Comparison of ENCODE assay signal across 16 mouse cellular contexts in the genomic region with DNA sequence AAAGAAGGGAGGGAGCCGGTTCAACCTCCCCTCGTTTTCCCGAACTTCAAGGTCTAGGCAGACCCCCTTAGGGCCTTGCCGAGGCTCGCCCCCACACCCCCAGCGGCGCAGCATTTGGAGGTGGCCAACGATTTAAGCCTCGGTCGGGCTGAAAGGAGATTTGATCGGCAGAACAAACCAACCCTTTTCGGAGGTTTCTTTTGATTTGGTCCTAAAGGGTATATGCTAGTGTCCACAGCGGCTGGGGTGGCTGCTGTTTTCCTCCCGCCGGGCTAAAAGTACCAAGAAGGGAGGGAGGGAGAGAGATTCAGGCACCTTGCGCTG. TPM values are rescaled to one million over a fixed set of nuclear protein-coding genes. Genes with fewer than 3 reads are reported as not detected.
DNase-seq lines count a peak whose midpoint lies in the region; ATAC-seq and TF ChIP-seq lines count a peak whose summit lies in the region.
"Had no signal": no experiment of that assay in that cellular context is flagged by ENCODE, and none has a peak within 500 bp of the region (broad histone marks: within the 10 kb centered on the region; RNA-seq: fewer than 3 reads in every experiment).

No protein-coding gene starts in this region.

- peak overlapping the region; percentile 90 for H3K4me2 ChIP-seq in kidney, postnatal 0 days (ENCODE audit: low read length)
- H3K4me2 ChIP-seq in myocyte (ENCODE audit: low read depth), result peak overlapping the region; percentile 90
- H3K4me2 ChIP-seq: midbrain, embryonic 11.5 days had no signal

- TF ChIP-seq EP300 in ES-Bruce4 (IDR thresholded peaks at IDR 0.05; ENCODE audit: insufficient read depth, low read depth, low read length), result no peak

- no peaks in the 10 kb centered on the region for H3K36me3 ChIP-seq in kidney, postnatal 0 days (ENCODE audit: insufficient read depth, low read length)
- H3K36me3 ChIP-seq in ES-Bruce4 (ENCODE audit: control insufficient read depth, insufficient read depth, low read length, poor library complexity, severe bottlenecking), result no peaks in the 10 kb centered on the region
- no peaks in the 10 kb centered on the region for H3K36me3 ChIP-seq in myocyte (ENCODE audit: control insufficient read depth, insufficient read depth)
- H3K36me3 ChIP-seq: hindbrain, embryonic 10.5 days had no signal

- H3K27ac ChIP-seq in kidney, postnatal 0 days, result peak overlapping the region; percentile 78; the same call in 1 of the 2 replicates
- no peak overlapping the region for H3K27ac ChIP-seq in ES-Bruce4 (ENCODE audit: insufficient read depth, low read length)
- H3K27ac ChIP-seq in bone marrow macrophage, adult 2 months (ENCODE audit: insufficient read depth, low read depth, low read length), result no peak overlapping the region
- H3K27ac ChIP-seq: hindbrain, embryonic 10.5 days had no signal

- TF ChIP-seq POLR2A in ES-Bruce4 (IDR thresholded peaks at IDR 0.05; ENCODE audit: insufficient read depth, low read length) (no peak), myocyte (IDR thresholded peaks at IDR 0.05; ENCODE audit: insufficient read length, low read depth) (no peak)
- TF ChIP-seq POLR2A in bone marrow macrophage, adult 2 months (IDR thresholded peaks at IDR 0.05; ENCODE audit: borderline replicate concordance, low read depth, low read length), result no peak

- peaks cover 36% of the 10 kb centered on the region for H3K79me2 ChIP-seq in myocyte (ENCODE audit: control insufficient read depth, insufficient read depth)

- TF ChIP-seq CTCF in kidney, postnatal 0 days (IDR thresholded peaks at IDR 0.05; ENCODE audit: low read depth), result no peak
- TF ChIP-seq CTCF in ES-Bruce4 (IDR thresholded peaks at IDR 0.05; ENCODE audit: low read depth, low read length), result no peak
- TF ChIP-seq CTCF in bone marrow macrophage, adult 2 months (IDR thresholded peaks at IDR 0.05; ENCODE audit: low read depth, low read length), result 0 out of 2 replicates have a peak, but pooled peaks have one; percentile 8

- H3K4me1 ChIP-seq in kidney, postnatal 0 days (replicated peaks; ENCODE audit: insufficient read depth, low read length), result peaks cover 22% of the 10 kb centered on the region
- H3K4me1 ChIP-seq in ES-Bruce4 (ENCODE audit: control insufficient read depth, insufficient read depth, low read length), result no peaks in the 10 kb centered on the region
- H3K4me1 ChIP-seq in bone marrow macrophage, adult 2 months (ENCODE audit: control insufficient read depth, insufficient read depth, low read length), result no peaks in the 10 kb centered on the region

- 14% methylated on average over 16 of the region's 16 CpGs for WGBS in kidney, postnatal 0 days

- H3K4me3 ChIP-seq in kidney, postnatal 0 days (replicated peaks; ENCODE audit: low read depth, low read length), result peak overlapping the region; percentile 72
- H3K4me3 ChIP-seq in ES-Bruce4 (ENCODE audit: low read depth, low read length), result 0 out of 2 replicates have a peak overlapping the region, but pooled peaks have one; percentile 8
- peak overlapping the region; percentile 17; the same call in 1 of the 2 replicates for H3K4me3 ChIP-seq in bone marrow macrophage, adult 2 months (ENCODE audit: insufficient read depth, low read length)
- H3K4me3 ChIP-seq in myocyte, result peak overlapping the region; percentile 90
- H3K4me3 ChIP-seq: hindbrain, embryonic 10.5 days had no signal

- H3K9ac ChIP-seq in kidney, postnatal 0 days (ENCODE audit: low read depth, low read length), result peak overlapping the region; percentile 52; the same call in 1 of the 2 replicates
- H3K9ac ChIP-seq in ES-Bruce4 (ENCODE audit: low read depth, poor library complexity, severe bottlenecking), result no peak overlapping the region

- no peak for ATAC-seq in kidney, postnatal 0 days (replicated peaks; ENCODE audit: low FRiP score, low read depth)

- H3ac ChIP-seq in myocyte (ENCODE audit: control insufficient read depth, insufficient read length), result peak overlapping the region; percentile 27

- H3K27me3 ChIP-seq in kidney, postnatal 0 days (ENCODE audit: insufficient read depth, low read length), result peaks cover 25% of the 10 kb centered on the region
- H3K27me3 ChIP-seq in ES-Bruce4 (ENCODE audit: control insufficient read depth, insufficient read depth, low read length, poor library complexity, severe bottlenecking) (peaks cover 68% of the 10 kb centered on the region), myocyte (ENCODE audit: control insufficient read depth, insufficient read depth, insufficient read length) (no peaks in the 10 kb centered on the region)

- DNase-seq in kidney, postnatal 0 days (ENCODE audit: low spot score), result no peak
- DNase-seq in kidney, adult 11 months, result no peak
- DNase-seq in left cerebral cortex, adult 18-20 months (ENCODE audit: low spot score in 2 of 2), result no peak
- DNase-seq in thymus, postnatal 4 days, result no peak
- DNase-seq: adrenal gland, postnatal 10 days; cerebellum, postnatal 25 days; layer of hippocampus, adult 9-11 months; lung, adult 2 months had no signal

- no peaks in the 10 kb centered on the region for H3K9me3 ChIP-seq in kidney, postnatal 0 days (replicated peaks; ENCODE audit: low read length)
- no peaks in the 10 kb centered on the region for H3K9me3 ChIP-seq in ES-Bruce4 (replicated peaks; ENCODE audit: control insufficient read depth, insufficient read depth, low read length, poor library complexity, severe bottlenecking)
- H3K9me3 ChIP-seq: hindbrain, embryonic 10.5 days had no signal

TF ChIP-seq in myocyte, 11 proteins besides CTCF, POLR2A, EP300 and RAD21:
- no peak for TF ChIP-seq SRF (IDR thresholded peaks at IDR 0.05; ENCODE audit: control insufficient read depth, insufficient read length, low read depth)
- no peak for TF ChIP-seq MAX (IDR thresholded peaks at IDR 0.05; ENCODE audit: low read depth)
- no peak for TF ChIP-seq MYOG (IDR thresholded peaks at IDR 0.05; ENCODE audit: control insufficient read depth in 1 of 3, insufficient read depth in 1 of 3, insufficient read length in 2 of 3, low read depth in 2 of 3)
- TF ChIP-seq REST (IDR thresholded peaks at IDR 0.05; ENCODE audit: insufficient read depth, insufficient read length), result no peak
- TF ChIP-seq MYOD1 (IDR thresholded peaks at IDR 0.05; ENCODE audit: control insufficient read depth in 1 of 3, insufficient read length in 2 of 3, low read depth in 2 of 3), result no peak
- TF ChIP-seq POLR2AphosphoS2 (IDR thresholded peaks at IDR 0.05; ENCODE audit: insufficient read length, low read depth), result no peak
- TF ChIP-seq E2F4 (IDR thresholded peaks at IDR 0.05; ENCODE audit: insufficient read depth), result no peak
- no peak for TF ChIP-seq USF1 (IDR thresholded peaks at IDR 0.05; ENCODE audit: low read depth)
- no peak for TF ChIP-seq TCF3 (IDR thresholded peaks at IDR 0.05; ENCODE audit: insufficient read length, low read depth)
- no peak for TF ChIP-seq TCF12 (IDR thresholded peaks at IDR 0.05; ENCODE audit: insufficient read depth, poor library complexity, severe bottlenecking)
- no peak for TF ChIP-seq CEBPB (IDR thresholded peaks at IDR 0.05; ENCODE audit: insufficient read depth, poor library complexity, severe bottlenecking)

RNA-seq across cellular contexts. Expression of gene Hoxa11, which starts 3.8 kb away (rescaled TPM):
- polyA plus RNA-seq in kidney, postnatal 0 days (2015; fragmentation: Nextera tagmentation; extraction: Ambion mirVana), result 24.7 and 27.7 TPM in 2 replicates
- polyA plus RNA-seq in ES-Bruce4 (2011; ENCODE audit: insufficient read depth, insufficient read length, low read depth, missing spikeins) (not detected in 2 replicates), myocyte (2012; fragmentation: generic; extraction: Trizol) (10.9 TPM)
- polyA plus RNA-seq in bone marrow macrophage, adult 2 months (2012; ENCODE audit: insufficient read depth, insufficient read length, missing spikeins), result 0.25 TPM in 1 of 2 replicates, not detected in the other
- total RNA-seq in left cerebral cortex, adult 18-20 months (2021), result not detected
- total RNA-seq: adrenal gland, postnatal 10 days; left cerebral cortex, postnatal 25 days had no signal
- polyA plus RNA-seq: embryonic facial prominence, embryonic 11.5 days; hindbrain, embryonic 10.5 days; lung, adult 2 months; midbrain, embryonic 11.5 days; thymus, postnatal 0 days had no signal

RNA-seq across cellular contexts. Expression of gene Hoxa10, which starts 8.7 kb away (rescaled TPM):
- 175 and 183 TPM in 2 replicates for polyA plus RNA-seq in kidney, postnatal 0 days (2015; fragmentation: Nextera tagmentation; extraction: Ambion mirVana)
- polyA plus RNA-seq in ES-Bruce4 (2011; ENCODE audit: insufficient read depth, insufficient read length, low read depth, missing spikeins), result not detected in 2 replicates
- polyA plus RNA-seq in bone marrow macrophage, adult 2 months (2012; ENCODE audit: insufficient read depth, insufficient read length, missing spikeins), result 0.54 TPM in 1 of 2 replicates, not detected in the other
- polyA plus RNA-seq in myocyte (2012; fragmentation: generic; extraction: Trizol), result 15.8 TPM
- not detected for total RNA-seq in left cerebral cortex, adult 18-20 months (2021)
- total RNA-seq: left cerebral cortex, postnatal 25 days had no signal
- polyA plus RNA-seq: embryonic facial prominence, embryonic 11.5 days; hindbrain, embryonic 10.5 days; lung, adult 2 months; midbrain, embryonic 11.5 days had no signal

RNA-seq across cellular contexts. Expression of gene Hoxa13, which starts 11.3 kb away (rescaled TPM):
- not detected in 2 replicates for polyA plus RNA-seq in kidney, postnatal 0 days (2015; fragmentation: Nextera tagmentation; extraction: Ambion mirVana)
- polyA plus RNA-seq in ES-Bruce4 (2011; ENCODE audit: insufficient read depth, insufficient read length, low read depth, missing spikeins), result 0.25 TPM in 1 of 2 replicates, not detected in the other
- polyA plus RNA-seq in bone marrow macrophage, adult 2 months (2012; ENCODE audit: insufficient read depth, insufficient read length, missing spikeins), result not detected in 2 replicates
- polyA plus RNA-seq in myocyte (2012; fragmentation: generic; extraction: Trizol), result 0.72 TPM
- not detected for total RNA-seq in left cerebral cortex, adult 18-20 months (2021)
- total RNA-seq: adrenal gland, postnatal 10 days; left cerebral cortex, postnatal 25 days had no signal
- polyA plus RNA-seq: embryonic facial prominence, embryonic 11.5 days; hindbrain, embryonic 10.5 days; lung, adult 2 months; midbrain, embryonic 11.5 days; thymus, postnatal 0 days had no signal

RNA-seq across cellular contexts. Expression of gene Hoxa9, which starts 18.5 kb away (rescaled TPM):
- 57.3 and 57.8 TPM in 2 replicates for polyA plus RNA-seq in kidney, postnatal 0 days (2015; fragmentation: Nextera tagmentation; extraction: Ambion mirVana)
- polyA plus RNA-seq in ES-Bruce4 (2011; ENCODE audit: insufficient read depth, insufficient read length, low read depth, missing spikeins) (not detected in 2 replicates), myocyte (2012; fragmentation: generic; extraction: Trizol) (17.7 TPM)
- not detected in 2 replicates for polyA plus RNA-seq in bone marrow macrophage, adult 2 months (2012; ENCODE audit: insufficient read depth, insufficient read length, missing spikeins)
- total RNA-seq in left cerebral cortex, adult 18-20 months (2021), result not detected
- total RNA-seq: left cerebral cortex, postnatal 25 days had no signal
- polyA plus RNA-seq: hindbrain, embryonic 10.5 days; lung, adult 2 months; midbrain, embryonic 11.5 days had no signal

RNA-seq across cellular contexts. Expression of gene Hoxa7, which starts 27.7 kb away (rescaled TPM):
- polyA plus RNA-seq in kidney, postnatal 0 days (2015; fragmentation: Nextera tagmentation; extraction: Ambion mirVana), result 29.7 and 31.7 TPM in 2 replicates
- polyA plus RNA-seq in ES-Bruce4 (2011; ENCODE audit: insufficient read depth, insufficient read length, low read depth, missing spikeins) (0.65 and 1.4 TPM in 2 replicates), myocyte (2012; fragmentation: generic; extraction: Trizol) (11.9 TPM)
- not detected in 2 replicates for polyA plus RNA-seq in bone marrow macrophage, adult 2 months (2012; ENCODE audit: insufficient read depth, insufficient read length, missing spikeins)
- total RNA-seq in left cerebral cortex, adult 18-20 months (2021), result not detected
- total RNA-seq: left cerebral cortex, postnatal 25 days had no signal
- polyA plus RNA-seq: hindbrain, embryonic 10.5 days; midbrain, embryonic 11.5 days had no signal

Comparison
In these comparisons a context has a peak if more than half of its experiments do, and no peak if none do; other contexts are left out.
1. H3K4me3 ChIP-seq: peak in every context shown above with its lines; median percentile 90 in myocyte; 72 in kidney, postnatal 0 days; 17 in bone marrow macrophage, adult 2 months; 8 in ES-Bruce4.
2. RNA of gene Hoxa10, which starts 8.7 kb away (polyA plus RNA-seq): 175 to 183 TPM in kidney, postnatal 0 days and 15.8 TPM in myocyte (single experiment); 0.54 TPM in bone marrow macrophage, adult 2 months and not detected in ES-Bruce4; every median in the first group is over 10 times any median in the second.